ENCODE assay signal across 1 mouse cellular context in the genomic region with DNA sequence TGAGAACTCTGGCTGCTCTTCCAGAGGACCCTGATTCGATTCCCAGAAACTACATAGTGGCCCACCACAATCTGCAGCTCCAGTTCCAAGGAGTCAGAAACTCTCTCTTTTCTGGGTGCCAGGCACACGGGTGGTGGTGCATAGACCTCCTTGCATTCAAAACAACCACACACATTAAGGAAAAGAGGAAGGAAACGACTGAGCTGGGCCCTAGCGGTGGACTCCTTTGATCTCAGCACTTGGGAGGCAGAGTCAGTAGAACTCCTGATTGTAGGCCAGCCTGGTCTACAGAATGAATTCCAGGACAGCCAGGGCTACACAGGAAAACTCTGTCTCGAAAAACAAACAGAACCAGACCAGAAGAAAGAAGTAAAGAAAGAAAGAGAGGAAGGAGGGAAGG.
TF ChIP-seq lines count a peak whose summit lies in the region.

No protein-coding gene starts in this region.

TF ChIP-seq in MEL, 35 proteins besides CTCF, POLR2A, EP300 and RAD21:
- TF ChIP-seq TBP (IDR thresholded peaks at IDR 0.05; ENCODE audit: low read depth, low read length), result peak; percentile 37; the same call in 1 of the 2 replicates
- TF ChIP-seq MAX (IDR thresholded peaks at IDR 0.05; ENCODE audit: low read length), result no peak
